In genomic region chr2:57115181-57115863, GRCm38 (mm10) we compare ENCODE assay signal across 8 mouse cellular contexts. TPM values are rescaled to one million over a fixed set of nuclear protein-coding genes. Genes with fewer than 3 reads are reported as not detected.
DNase-seq lines count a peak whose midpoint lies in the region; ATAC-seq and TF ChIP-seq lines count a peak whose summit lies in the region.

No protein-coding gene starts in this region.

- H3K9me3 ChIP-seq in heart, embryonic 15.5 days (replicated peaks): no peaks in the 10 kb centered on the region

- peak overlapping the region; percentile 71 for H3K4me3 ChIP-seq in layer of hippocampus, adult 2 months
- H3K4me3 ChIP-seq in brown adipose tissue, adult 24 weeks (ENCODE audit: insufficient read depth, low read depth, low read length): peak overlapping the region; percentile 79
- H3K4me3 ChIP-seq in heart, embryonic 15.5 days: peak overlapping the region; percentile 61

- H3K27ac ChIP-seq in layer of hippocampus, adult 2 months: peak overlapping the region; percentile 96
- peak overlapping the region; percentile 97 for H3K27ac ChIP-seq in brown adipose tissue, adult 24 weeks (replicated peaks; ENCODE audit: low read depth, low read length)
- peak overlapping the region; percentile 88 for H3K27ac ChIP-seq in heart, embryonic 15.5 days

- under 1% methylated on average over 25 of the region's 25 CpGs for WGBS in heart, embryonic 15.5 days

- intact Hi-C loops in left cerebral cortex, postnatal 14 days (cut with DNase I): loop anchor here (5.0 kb wide), 1 partner anchor 582 kb away; no protein-coding TSS in a partner anchor
- intact Hi-C loops in left cerebral cortex, postnatal 10 days (cut with DNase I): loop anchor here (5.0 to 10.0 kb wide), 5 partner anchors 67 to 998 kb away; no protein-coding TSS in a partner anchor

- no peaks in the 10 kb centered on the region for H3K36me3 ChIP-seq in heart, embryonic 15.5 days

- peak overlapping the region; percentile 96 for H3K4me2 ChIP-seq in heart, embryonic 15.5 days

- TF ChIP-seq CTCF in layer of hippocampus, adult 2 months (conservative IDR thresholded peaks at IDR 0.05): no peak

- H3K4me1 ChIP-seq in brown adipose tissue, adult 24 weeks (ENCODE audit: control insufficient read depth, insufficient read depth, insufficient read length, low read length): no peaks in the 10 kb centered on the region
- H3K4me1 ChIP-seq in heart, embryonic 15.5 days (replicated peaks): peaks cover 25% of the 10 kb centered on the region

- ATAC-seq in heart, embryonic 15.5 days (replicated peaks; ENCODE audit: insufficient number of reproducible peaks, insufficient read depth, low FRiP score, low read depth): peak; percentile 1; the same call in 1 of the 2 replicates
- peak; percentile 16 for ATAC-seq in megakaryocyte, adult 5-6 weeks (ENCODE audit: poor library complexity, severe bottlenecking)

- no peak for DNase-seq in layer of hippocampus, adult 2 months (ENCODE audit: low spot score in 2 of 2)
- DNase-seq in layer of hippocampus, adult 9-10 months (ENCODE audit: low spot score): no peak
- no peak for DNase-seq in left cerebral cortex, postnatal 14 days (ENCODE audit: low spot score in 2 of 2)
- DNase-seq in left cerebral cortex, postnatal 10 days (ENCODE audit: extremely low spot score in 1 of 2, low spot score in 2 of 2): no peak
- DNase-seq in gastrocnemius, postnatal 10 days: no peak

- peak overlapping the region; percentile 75 for H3K9ac ChIP-seq in heart, embryonic 15.5 days

- peaks cover 34% of the 10 kb centered on the region for H3K27me3 ChIP-seq in heart, embryonic 15.5 days

RNA-seq across cellular contexts. Expression of gene Nr4a2, which starts 8.5 kb away (rescaled TPM):
- 10 to 100 TPM; 52.5 to 55.0 TPM for total RNA-seq in layer of hippocampus, adult 2 months (2021)
- polyA plus RNA-seq in brown adipose tissue, adult 24 weeks (2012; ENCODE audit: insufficient read depth, insufficient read length, missing spikeins): 6.0 and 10.7 TPM in 2 replicates
- polyA plus RNA-seq in heart, embryonic 15.5 days (2015; fragmentation: Nextera tagmentation; extraction: Ambion mirVana): 2.1 and 3.1 TPM in 2 replicates
- total RNA-seq in megakaryocyte, adult 5-6 weeks (2015): 1.9 and 6.6 TPM in 2 replicates
- 1.7 and 1.8 TPM in 2 replicates for total RNA-seq in megakaryocyte, adult 5-6 weeks (2017)
- total RNA-seq in left cerebral cortex, postnatal 14 days (2021): 10 to 100 TPM; 44.6 to 62.5 TPM
- 10 to 100 TPM; 52.8 to 75.5 TPM for total RNA-seq in left cerebral cortex, postnatal 10 days (2021)
- total RNA-seq in gastrocnemius, postnatal 10 days (2021): 1 to 10 TPM; 1.8 to 2.3 TPM

Comparison
In these comparisons a context has a peak if more than half of its experiments do, and no peak if none do; other contexts are left out.
1. RNA of gene Nr4a2, which starts 8.5 kb away (total RNA-seq): 52.8 to 75.5 TPM in left cerebral cortex, postnatal 10 days, 44.6 to 62.5 TPM in left cerebral cortex, postnatal 14 days and 52.5 to 55.0 TPM in layer of hippocampus, adult 2 months; 1.7 to 6.6 TPM in megakaryocyte, adult 5-6 weeks and 1.8 to 2.3 TPM in gastrocnemius, postnatal 10 days; every median in the first group is over 4 times any median in the second.
2. Peak in every context shown above with its lines, with median percentiles within 50 percentile points of each other: H3K27ac ChIP-seq and H3K4me3 ChIP-seq.